Comparison of ENCODE assay signal across 9 mouse cellular contexts in the genomic region with DNA sequence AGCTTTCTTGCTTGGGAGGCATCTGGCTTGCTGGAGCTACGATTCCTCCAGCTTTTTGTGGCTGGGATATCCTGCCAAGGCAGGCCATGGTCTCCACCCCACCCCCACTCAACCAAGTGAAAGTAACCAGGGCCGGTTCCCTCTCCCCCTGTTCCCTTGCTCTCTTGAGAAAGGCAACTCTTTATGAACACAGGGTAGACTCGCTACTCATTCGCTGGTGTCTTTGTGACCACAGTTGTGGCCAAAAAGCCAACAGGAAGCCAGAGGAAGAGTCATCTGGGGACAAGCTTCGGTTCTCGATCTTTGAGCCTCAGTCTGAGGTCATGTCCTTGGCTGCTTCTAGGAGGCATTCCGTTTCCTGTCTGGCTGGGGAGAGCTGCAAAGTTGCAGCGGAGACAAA. TPM values are rescaled to one million over a fixed set of nuclear protein-coding genes. Genes with fewer than 3 reads are reported as not detected.
A peak's percentile ranks its signal among the peaks of the same experiment; 100 is the strongest.
DNase-seq lines count a peak whose midpoint lies in the region; ATAC-seq lines count a peak whose summit lies in the region.
"Had no signal": no experiment of that assay in that cellular context is flagged by ENCODE, and none has a peak within 500 bp of the region (broad histone marks: within the 10 kb centered on the region; RNA-seq: fewer than 3 reads in every experiment).

No protein-coding gene starts in this region.

- WGBS in hindbrain, embryonic 15.5 days = 69% methylated on average over 8 of the region's 8 CpGs
- 73% methylated on average over 8 of the region's 8 CpGs for WGBS in hindbrain, embryonic 14.5 days
- WGBS in heart, embryonic 12.5 days = 17% methylated on average over 8 of the region's 8 CpGs

- H3K9me3 ChIP-seq in hindbrain, embryonic 15.5 days = no peaks in the 10 kb centered on the region
- H3K9me3 ChIP-seq in hindbrain, embryonic 14.5 days (ENCODE audit: control insufficient read depth, low read length) = no peaks in the 10 kb centered on the region
- no peaks in the 10 kb centered on the region for H3K9me3 ChIP-seq in heart, embryonic 12.5 days (replicated peaks)
- H3K9me3 ChIP-seq: midbrain, embryonic 12.5 days had no signal

- H3K27ac ChIP-seq in hindbrain, embryonic 15.5 days (replicated peaks) = peak overlapping the region; percentile 60
- H3K27ac ChIP-seq in hindbrain, embryonic 14.5 days = no peak overlapping the region
- H3K27ac ChIP-seq in heart, embryonic 12.5 days (ENCODE audit: poor library complexity, severe bottlenecking) = peak overlapping the region; percentile 80
- H3K27ac ChIP-seq: midbrain, embryonic 12.5 days had no signal

- no peak for ATAC-seq in hindbrain, embryonic 15.5 days (ENCODE audit: low FRiP score, low read depth)
- ATAC-seq in hindbrain, embryonic 14.5 days (ENCODE audit: low FRiP score) = no peak
- 0 out of 2 replicates have a peak, but pooled peaks have one; percentile 29 for ATAC-seq in heart, embryonic 12.5 days (ENCODE audit: insufficient number of reproducible peaks, low FRiP score)
- peak; percentile 18; the same call in 1 of the 2 replicates for ATAC-seq in megakaryocyte-erythroid progenitor cell, adult 5-6 weeks (replicated peaks; ENCODE audit: low FRiP score, low TSS enrichment, poor library complexity, severe bottlenecking)

- no peak overlapping the region for H3K4me2 ChIP-seq in hindbrain, embryonic 15.5 days
- H3K4me2 ChIP-seq in hindbrain, embryonic 14.5 days (replicated peaks) = no peak overlapping the region
- H3K4me2 ChIP-seq in heart, embryonic 12.5 days = peak overlapping the region; percentile 53
- H3K4me2 ChIP-seq: midbrain, embryonic 12.5 days had no signal

- H3K9ac ChIP-seq in hindbrain, embryonic 15.5 days = no peak overlapping the region
- no peak overlapping the region for H3K9ac ChIP-seq in hindbrain, embryonic 14.5 days
- peak overlapping the region; percentile 51; the same call in 1 of the 2 replicates for H3K9ac ChIP-seq in heart, embryonic 12.5 days
- H3K9ac ChIP-seq: midbrain, embryonic 12.5 days had no signal

- no peaks in the 10 kb centered on the region for H3K27me3 ChIP-seq in hindbrain, embryonic 15.5 days
- H3K27me3 ChIP-seq in hindbrain, embryonic 14.5 days (ENCODE audit: control insufficient read depth, insufficient read depth, low read length) = no peaks in the 10 kb centered on the region
- H3K27me3 ChIP-seq in heart, embryonic 12.5 days (replicated peaks) = no peaks in the 10 kb centered on the region
- H3K27me3 ChIP-seq: midbrain, embryonic 12.5 days had no signal

- no peak for DNase-seq in hindbrain, embryonic 14.5 days (ENCODE audit: low spot score)
- peak; percentile 71 to 79 for DNase-seq in adrenal gland, postnatal 36 days
- DNase-seq in kidney, postnatal 25 days = peak; percentile 74 to 84
- DNase-seq in embryo, embryonic 11 days = no peak
- DNase-seq in right cerebral cortex, postnatal 36 days (ENCODE audit: low spot score in 2 of 2) = no peak

- H3K36me3 ChIP-seq in hindbrain, embryonic 15.5 days = no peaks in the 10 kb centered on the region
- H3K36me3 ChIP-seq in hindbrain, embryonic 14.5 days (replicated peaks; ENCODE audit: control insufficient read depth, insufficient read depth) = peaks cover 8% of the 10 kb centered on the region; the same call in 1 of the 2 replicates
- no peaks in the 10 kb centered on the region for H3K36me3 ChIP-seq in heart, embryonic 12.5 days

- H3K4me3 ChIP-seq in hindbrain, embryonic 15.5 days = no peak overlapping the region
- H3K4me3 ChIP-seq in hindbrain, embryonic 14.5 days (replicated peaks; ENCODE audit: low read length) = no peak overlapping the region
- peak overlapping the region; percentile 5; the same call in 1 of the 2 replicates for H3K4me3 ChIP-seq in heart, embryonic 12.5 days
- H3K4me3 ChIP-seq: midbrain, embryonic 12.5 days had no signal

- H3K4me1 ChIP-seq in hindbrain, embryonic 15.5 days (replicated peaks) = peaks cover 11% of the 10 kb centered on the region; the same call in 1 of the 2 replicates
- no peaks in the 10 kb centered on the region; the same call in 1 of the 2 replicates for H3K4me1 ChIP-seq in hindbrain, embryonic 14.5 days (replicated peaks; ENCODE audit: control insufficient read depth, insufficient read depth, low read length)
- H3K4me1 ChIP-seq in heart, embryonic 12.5 days (replicated peaks) = peaks cover 24% of the 10 kb centered on the region
- H3K4me1 ChIP-seq: midbrain, embryonic 12.5 days had no signal

RNA-seq across cellular contexts. Expression of a gene that starts 34.0 kb away (rescaled TPM):
- 46.3 and 49.7 TPM in 2 replicates for polyA plus RNA-seq in hindbrain, embryonic 15.5 days (2015; fragmentation: Nextera tagmentation; extraction: Ambion mirVana)
- polyA plus RNA-seq in hindbrain, embryonic 14.5 days (2014; fragmentation: Nextera tagmentation; extraction: Ambion mirVana) = 32.4 and 37.8 TPM in 2 replicates
- total RNA-seq in adrenal gland, postnatal 36 days (2021) = 10 to 100 TPM; 46.9 to 53.4 TPM
- 20.7 and 22.9 TPM in 2 replicates for polyA plus RNA-seq in heart, embryonic 12.5 days (2016; fragmentation: Nextera tagmentation; extraction: Ambion mirVana)
- 1.7 and 2.3 TPM in 2 replicates for total RNA-seq in megakaryocyte-erythroid progenitor cell, adult 5-6 weeks (2014; fragmentation: Nextera tagmentation)
- 0.19 and 2.8 TPM in 2 replicates for total RNA-seq in megakaryocyte-erythroid progenitor cell, adult 5-6 weeks (2017)

Comparison
In these comparisons a context has a peak if more than half of its experiments do, and no peak if none do; other contexts are left out.
1. ATAC-seq: peak in heart, embryonic 12.5 days (single experiment) and megakaryocyte-erythroid progenitor cell, adult 5-6 weeks (single experiment); none in hindbrain, embryonic 15.5 days (single experiment) and hindbrain, embryonic 14.5 days (single experiment).
2. DNase-seq: peak in adrenal gland, postnatal 36 days (2 of 2) and kidney, postnatal 25 days (2 of 2); none in hindbrain, embryonic 14.5 days (single experiment), embryo, embryonic 11 days (single experiment) and right cerebral cortex, postnatal 36 days (0 of 2).